Mouse (Mus musculus) hematopoietic stem cell, adult 5-6 weeks (primary cell): ENCODE results near the gene Slfn14. TPM values are rescaled to one million over a fixed set of nuclear protein-coding genes. Genes with fewer than 3 reads are reported as not detected.
A peak's percentile ranks its signal among the peaks of the same experiment; 100 is the strongest.
"Not testable (repeated sequence)": the region's sequence is repeated elsewhere in the genome, so short reads cannot be mapped to it uniquely, and the experiment has no call there.

Experiments used
- ATAC-seq, 2 experiments: fragments of 125-278 bp in 1 of 2; replicated peaks in 1 of 2; 2 replicates each; pipeline ENCODE4 v1.8.0; 2016 to 2017; ENCODE audit warnings: inconsistent platforms in 2 of 2, mild to moderate bottlenecking in 2 of 2, moderate number of reproducible peaks in 2 of 2, low read depth in 1 of 2, moderate TSS enrichment in 1 of 2; ENCODE audit not compliant: low FRiP score in 2 of 2, poor library complexity in 2 of 2, severe bottlenecking in 2 of 2, insufficient read depth in 1 of 2, low TSS enrichment in 1 of 2
- total RNA-seq: library from RNA; stranded (forward); fragments of 172-1452, 232-1000 nt; gene quantifications from 2 replicates; pipeline ENCODE4 v1.2.3, GENCODE M21; 2017

Slfn14 gene
- total RNA-seq, 1 experiment from 2014 or later: not detected

DNA sequence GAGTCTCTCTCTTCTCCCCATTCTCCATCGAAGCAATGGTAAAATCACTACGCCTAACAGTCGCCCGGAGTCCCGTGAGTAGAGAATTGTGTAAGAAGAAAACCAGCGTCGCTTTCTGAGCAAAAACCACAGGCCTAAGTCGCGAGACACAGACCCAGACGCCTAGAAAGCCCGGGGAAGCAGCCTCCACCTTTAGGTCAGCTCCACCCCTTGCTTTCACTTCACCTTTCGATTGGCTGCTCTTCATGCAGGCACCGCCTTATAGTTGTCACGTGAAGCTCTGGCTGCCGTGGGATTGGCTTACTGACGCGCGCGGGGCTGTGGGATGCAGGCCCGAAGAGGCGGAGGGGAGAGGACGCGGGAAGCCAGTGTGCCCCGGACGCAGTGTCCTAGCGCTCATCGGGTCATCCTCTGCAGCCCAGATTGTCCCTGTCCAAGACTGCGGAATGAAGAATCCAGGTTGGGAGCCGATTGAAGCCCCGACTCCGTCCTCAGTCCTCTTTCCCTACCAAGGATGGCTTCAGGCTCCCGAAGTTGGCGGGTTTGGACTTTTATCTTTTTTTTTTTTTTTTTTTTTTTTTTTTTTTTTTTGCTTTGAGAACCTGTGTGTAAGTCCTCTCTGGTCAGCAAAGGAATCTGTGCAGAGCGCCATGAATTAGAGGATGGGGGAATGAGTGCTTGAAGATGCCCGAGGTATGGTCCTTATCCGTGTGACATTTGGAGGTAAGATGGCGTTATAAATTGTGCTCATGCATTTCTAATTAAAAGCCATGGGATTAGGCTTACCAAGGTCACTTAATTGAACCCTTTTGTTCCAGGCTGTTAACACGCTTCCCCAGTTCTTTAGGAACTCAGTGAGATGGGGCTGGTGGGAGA is 5.1 kb upstream of the Slfn14 start:
- peak; percentile 99 to 100 for ATAC-seq

- ATAC-seq: no peak
Observed at GRCm38 (mm10) chr11:83289633-83290032, 3.1 kb upstream of the Slfn14 start.

- ATAC-seq: no peak
Observed at GRCm38 (mm10) chr11:83289036-83289435, 2.5 kb upstream of the Slfn14 start.

DNA sequence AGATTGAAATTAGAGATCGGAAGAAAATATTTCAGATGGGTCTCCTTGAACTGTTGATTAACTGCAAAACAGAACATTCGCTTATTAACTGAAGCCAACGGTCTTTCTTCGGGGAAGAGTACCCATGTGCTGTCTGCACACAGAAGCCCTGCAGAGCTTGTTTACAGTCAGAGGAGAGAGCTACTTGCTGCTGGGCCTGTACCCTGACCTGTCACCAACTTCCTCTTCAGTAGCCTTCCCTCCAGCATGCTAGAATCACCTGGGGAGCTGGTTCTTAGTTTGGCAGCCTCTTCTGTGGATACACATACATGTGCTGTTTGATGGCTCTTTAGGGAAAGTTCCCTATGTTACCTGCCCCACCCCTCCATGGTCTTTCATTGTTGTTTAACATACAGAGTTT is 899 bp downstream of the Slfn14 start:
- no peak for ATAC-seq

DNA sequence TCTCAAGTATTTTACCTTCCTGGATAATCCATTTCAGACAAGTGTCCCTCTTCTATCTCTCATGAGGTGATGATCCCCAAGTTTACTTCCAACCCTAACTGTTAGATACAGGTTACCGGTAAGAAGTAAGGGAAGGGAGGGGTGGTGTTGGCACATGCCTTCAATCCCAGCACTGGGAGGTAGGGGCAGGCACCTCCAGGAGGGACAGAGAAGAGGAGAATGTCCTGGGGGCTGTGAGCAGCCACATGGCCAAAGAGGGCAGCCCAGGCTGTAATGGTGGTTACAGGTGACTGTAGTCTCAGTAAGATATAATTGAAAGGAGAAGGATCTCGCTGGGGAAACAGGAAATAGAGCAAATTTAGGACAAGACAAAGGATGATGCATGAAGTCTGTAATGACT is 4.4 kb downstream of the Slfn14 start:
- ATAC-seq: no peak

DNA sequence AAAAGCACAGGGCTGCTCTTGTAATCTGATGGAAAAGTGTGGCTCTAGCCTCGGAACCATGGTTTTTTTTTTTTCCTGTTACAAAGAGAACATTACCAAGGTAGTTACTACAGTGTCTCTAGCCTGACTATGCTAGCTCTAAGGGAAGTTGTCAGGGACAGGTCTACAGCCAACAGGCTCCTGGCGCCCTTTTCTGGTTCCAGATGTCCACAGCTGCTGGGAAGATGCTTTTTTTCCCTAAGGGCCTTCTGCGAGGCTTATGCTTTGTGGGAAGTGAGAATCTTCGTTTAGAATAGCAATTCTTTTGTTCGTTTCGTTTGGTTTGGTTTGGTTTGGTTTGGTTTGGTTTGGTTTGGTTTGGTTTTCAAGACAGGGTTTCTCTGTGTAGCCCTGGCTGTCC is 6.8 kb downstream of the Slfn14 start:
- ATAC-seq: no peak

DNA sequence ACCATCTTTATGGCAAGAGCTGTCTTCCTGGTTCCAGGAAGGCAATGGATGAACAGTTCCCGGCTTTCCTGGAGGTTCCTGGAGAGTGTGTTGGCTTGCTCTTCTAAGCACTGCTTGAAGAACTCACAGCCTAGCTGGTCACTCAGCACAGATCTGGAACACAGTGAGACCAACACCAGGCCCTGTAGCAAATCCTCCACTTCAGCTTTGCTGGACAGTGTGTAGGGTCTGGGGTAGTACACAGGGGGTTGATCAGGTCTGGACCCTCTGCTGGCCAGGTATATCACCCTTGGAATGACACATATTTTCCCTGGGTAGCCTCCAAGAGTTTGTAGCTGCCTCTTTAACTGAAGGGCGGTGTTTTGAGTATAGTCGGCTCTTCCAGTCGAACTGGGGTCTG is 7.5 kb downstream of the Slfn14 start:
- ATAC-seq: no peak

DNA sequence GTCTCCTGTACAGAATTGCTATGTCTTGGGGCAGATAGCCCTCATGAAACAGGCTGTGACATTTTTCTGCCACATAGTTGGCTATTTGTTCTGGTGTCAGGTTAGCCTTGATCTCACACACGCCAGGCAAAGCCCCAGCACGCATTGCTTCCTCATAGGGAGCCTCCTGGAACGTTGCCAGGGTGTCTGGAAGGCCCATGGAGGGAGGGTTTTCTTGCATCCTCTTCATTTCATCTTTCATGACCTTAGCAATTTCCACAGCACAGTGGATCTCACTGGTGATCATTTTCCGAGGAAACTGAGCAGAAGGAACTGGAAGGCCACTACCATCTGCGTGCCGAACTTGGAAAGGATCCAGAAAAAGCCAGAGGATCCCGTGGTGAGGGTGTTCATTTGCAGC is 10.3 kb downstream of the Slfn14 start:
- ATAC-seq: no peak

DNA sequence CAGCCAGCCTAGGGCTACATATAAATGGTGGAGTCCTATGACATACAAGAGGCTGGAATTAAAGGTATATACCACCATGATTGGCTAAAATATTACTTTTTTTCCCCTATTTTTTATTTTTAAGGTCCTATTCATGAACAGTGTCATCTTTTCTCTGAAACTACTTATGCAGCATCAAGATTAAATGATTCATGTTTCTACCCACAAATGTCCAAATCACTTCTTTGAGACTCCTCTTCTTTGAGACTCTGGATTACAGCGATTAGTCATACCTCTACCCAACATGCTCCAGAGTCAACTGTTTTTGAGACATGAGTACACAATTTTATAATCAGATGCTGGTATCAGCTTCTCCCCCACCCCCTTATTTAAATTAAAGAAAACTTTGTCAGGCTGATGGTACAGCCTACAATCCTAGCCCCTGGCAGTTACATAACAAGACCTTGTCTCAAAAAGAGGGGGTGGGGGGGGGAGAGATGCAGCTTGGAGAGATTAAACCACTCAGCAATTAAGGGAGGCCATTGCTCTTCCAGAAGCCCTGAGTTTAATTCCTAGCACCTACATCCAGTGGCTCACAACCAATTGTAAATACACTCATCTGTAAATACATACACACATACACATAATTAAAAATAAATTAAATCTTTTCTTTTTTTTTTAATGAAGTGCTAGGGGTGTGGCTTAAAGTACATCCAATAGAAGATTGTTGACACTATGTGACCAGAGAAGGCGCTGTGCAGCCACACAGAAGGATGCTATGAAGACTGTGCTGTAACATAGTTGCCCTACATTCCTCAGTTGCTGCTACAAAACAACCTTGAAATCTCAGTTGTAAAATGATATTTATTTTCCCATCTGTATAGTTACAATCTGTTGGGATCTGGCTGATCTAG is 14.3 kb downstream of the Slfn14 start:
- ATAC-seq: peak; percentile 31 to 58; a peak in 3 of 4 replicates

GRCm38 (mm10) chr11:83271151-83271950 is 15.2 kb downstream of the Slfn14 start:
- ATAC-seq: peak; percentile 70 to 75

DNA sequence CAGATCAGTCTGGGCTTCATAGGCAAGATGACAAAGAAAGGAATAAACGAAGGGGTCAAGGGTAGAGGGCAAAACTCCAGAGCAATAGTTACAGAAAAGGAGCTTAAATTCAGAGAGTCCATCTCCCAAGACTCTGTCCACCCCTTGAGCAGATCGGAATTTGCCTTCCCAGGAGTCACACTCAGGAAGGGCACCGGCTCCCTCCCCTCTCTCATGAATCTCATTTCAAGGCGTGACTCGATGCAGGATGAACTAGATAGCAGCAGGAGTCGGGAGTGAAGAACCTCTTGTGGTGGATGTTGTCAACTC is 15.7 kb downstream of the Slfn14 start:
- ATAC-seq: peak in 1 of 2 experiments; percentile 12; a peak in 1 of 4 replicates

DNA sequence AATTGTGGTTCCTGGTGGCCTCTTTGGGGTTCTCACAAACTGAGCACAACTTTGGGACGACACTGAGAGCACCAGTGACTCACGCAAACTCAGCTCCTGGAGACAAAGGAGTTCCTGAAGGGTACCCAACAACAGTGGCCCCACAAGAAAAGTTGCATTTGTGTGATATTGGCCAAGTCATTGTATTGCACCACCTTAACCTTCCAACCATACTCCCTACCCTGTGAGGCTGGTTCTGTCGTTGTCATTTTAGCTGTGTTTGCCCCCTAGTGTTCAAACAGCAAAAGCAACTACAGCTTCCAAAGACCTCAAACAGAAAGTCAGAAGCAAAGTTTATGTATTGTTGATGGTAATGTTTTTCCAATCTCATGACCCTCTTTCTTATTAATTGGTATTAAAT is 23.4 kb downstream of the Slfn14 start:
- ATAC-seq: peak in 1 of 2 experiments; percentile 58; a peak in 1 of 4 replicates

DNA sequence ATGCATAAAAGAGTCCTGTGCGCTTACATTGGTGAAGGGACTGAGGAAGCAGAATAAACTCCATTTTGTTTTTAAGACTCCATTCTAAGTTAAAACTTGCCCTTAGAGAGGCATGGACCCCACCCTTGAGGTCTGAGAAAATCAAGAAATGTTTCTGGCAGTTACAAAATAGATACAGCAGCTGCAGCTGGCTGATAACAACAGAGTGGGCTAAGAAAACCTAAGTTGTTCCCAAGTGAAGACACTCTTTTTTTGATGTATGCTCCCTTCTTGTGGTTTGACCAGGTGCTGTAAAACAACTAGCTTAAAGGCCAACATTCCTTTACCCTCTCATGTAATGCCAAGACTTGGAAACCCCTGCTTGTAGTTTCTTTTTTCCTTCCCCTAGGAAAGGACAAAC is 23.9 kb downstream of the Slfn14 start:
- ATAC-seq: no peak

GRCm38 (mm10) chr11:83257211-83257610 is 29.3 kb downstream of the Slfn14 start:
- not testable (repeated sequence) for ATAC-seq

DNA sequence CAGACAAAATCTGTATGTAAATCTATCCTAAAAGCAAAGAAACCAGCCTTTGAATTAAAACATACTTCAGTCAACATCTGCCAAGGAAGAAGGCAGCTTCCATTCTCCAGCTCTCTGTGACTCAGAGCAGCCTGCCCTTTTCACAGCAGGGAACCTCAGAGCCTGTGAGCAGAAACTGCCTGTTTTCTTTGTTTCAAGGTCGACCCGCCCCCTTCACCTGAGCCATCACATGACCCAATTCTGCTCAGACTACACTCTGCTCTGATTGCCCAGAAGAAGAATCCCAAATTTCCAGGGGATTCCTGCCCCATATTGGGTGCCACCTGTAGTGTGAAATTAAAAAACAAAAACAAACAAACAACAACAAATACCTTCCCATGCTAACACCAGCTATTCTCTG is 46.7 kb downstream of the Slfn14 start:
- no peak for ATAC-seq

- ATAC-seq: no peak
Observed at GRCm38 (mm10) chr11:83238389-83238788, 48.1 kb downstream of the Slfn14 start.

GRCm38 (mm10) chr11:83237390-83237789 is 49.1 kb downstream of the Slfn14 start:
- not testable (repeated sequence) for ATAC-seq

DNA sequence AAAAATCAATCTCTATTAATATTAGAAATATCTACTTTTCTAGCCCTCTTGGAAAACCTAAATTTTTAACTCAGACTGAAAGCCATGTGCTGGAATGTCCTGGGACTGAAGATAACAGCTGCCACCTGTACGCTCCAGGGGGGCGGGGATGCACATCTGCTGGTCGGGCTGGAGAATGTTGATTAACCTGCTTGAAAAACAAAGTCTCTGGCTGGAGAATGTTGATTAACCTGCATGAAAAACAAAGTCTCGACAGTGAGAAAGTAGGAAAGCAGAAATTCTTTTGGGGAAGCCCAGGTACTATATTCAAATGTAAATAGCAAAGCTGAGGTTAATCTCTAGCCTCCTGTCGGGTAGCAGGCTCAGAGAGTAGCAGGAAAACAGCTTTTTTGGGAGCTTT is 52.9 kb downstream of the Slfn14 start:
- ATAC-seq: not testable (repeated sequence)
